Mouse (Mus musculus): ENCODE data around the gene Ankrd33b. TPM values are rescaled to one million over a fixed set of nuclear protein-coding genes. Genes with fewer than 3 reads are reported as not detected.

The Ankrd33b gene
- total and polyA plus RNA-seq, 2 experiments from 2014 or later = 1.6 TPM

DNA sequence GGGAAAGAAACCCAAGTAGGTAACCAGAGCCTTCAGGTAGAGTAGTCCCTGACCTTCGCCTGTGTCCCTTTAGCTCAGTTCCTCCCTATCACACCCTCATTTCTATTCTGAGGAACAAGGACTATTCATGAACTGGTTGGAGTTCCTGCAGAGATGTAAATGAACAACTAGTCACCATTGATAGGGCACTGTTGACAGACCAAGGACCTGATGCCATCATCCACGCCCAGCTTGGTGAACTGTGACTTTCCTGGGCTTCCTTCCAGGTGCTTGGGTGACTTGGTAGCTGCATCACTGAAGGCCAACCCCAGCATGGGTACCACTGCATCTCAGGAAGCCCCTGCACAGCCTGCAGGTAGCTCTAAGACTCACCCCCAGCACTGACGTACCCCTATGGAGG is 85.2 kb downstream of the Ankrd33b start:
- Histone ChIP-seq H3K4me1 (ENCODE audit: insufficient read depth, low read length) (peaks cover 4% of the 10 kb centered on the region; the same call in 1 of the 2 replicates), H3K36me3 (ENCODE audit: insufficient read depth, low read length) (no peaks in the 10 kb centered on the region), H3K9me3 (ENCODE audit: low read length) (no peaks in the 10 kb centered on the region), H3K4me2 (ENCODE audit: low read depth, low read length) (no peak overlapping the region), H3K27me3 (ENCODE audit: insufficient read depth, low read length) (no peaks in the 10 kb centered on the region), H3K4me3 (ENCODE audit: low read length) (no peak overlapping the region), H3K9ac (replicated peaks; ENCODE audit: low read length) (no peak overlapping the region), H3K27ac (no peak overlapping the region)
- WGBS = 83% methylated on average over 3 of the region's 3 CpGs
- ATAC-seq = no peak
- DNase-seq (ENCODE audit: low spot score) = no peak
- no peak for TF ChIP-seq CTCF (IDR thresholded peaks at IDR 0.05; ENCODE audit: low read depth)

DNA sequence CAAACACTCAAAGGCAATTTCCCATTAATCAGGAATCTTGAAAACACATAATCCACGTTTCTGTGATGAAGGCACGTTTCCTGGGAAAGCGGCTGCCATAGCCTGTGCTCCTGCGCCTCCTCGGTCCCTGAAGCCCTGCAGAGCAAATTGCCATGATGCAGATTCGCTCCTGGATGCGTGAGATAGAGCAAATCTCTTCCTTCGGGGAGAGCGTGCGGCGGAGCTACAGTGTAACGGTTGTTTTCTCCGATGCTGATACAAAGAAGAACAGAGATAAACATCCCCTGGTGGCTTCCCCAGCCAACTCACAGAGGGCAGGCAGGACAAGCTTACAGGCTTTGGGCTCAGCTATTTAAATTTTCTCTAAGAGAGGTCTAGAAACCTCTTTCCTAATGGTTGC is 85.7 kb downstream of the Ankrd33b start:
- Histone ChIP-seq H3K27ac (no peak overlapping the region), H3K4me2 (ENCODE audit: low read depth, low read length) (no peak overlapping the region), H3K36me3 (ENCODE audit: insufficient read depth, low read length) (no peaks in the 10 kb centered on the region), H3K27me3 (ENCODE audit: insufficient read depth, low read length) (no peaks in the 10 kb centered on the region), H3K4me1 (ENCODE audit: insufficient read depth, low read length) (peaks cover 4% of the 10 kb centered on the region; the same call in 1 of the 2 replicates), H3K4me3 (ENCODE audit: low read length) (no peak overlapping the region), H3K9me3 (ENCODE audit: low read length) (no peaks in the 10 kb centered on the region), H3K9ac (replicated peaks; ENCODE audit: low read length) (no peak overlapping the region)
- ATAC-seq (no peak), DNase-seq (ENCODE audit: low spot score) (no peak)
- 65% methylated on average over 13 of the region's 13 CpGs for WGBS
- no peak for TF ChIP-seq CTCF (IDR thresholded peaks at IDR 0.05; ENCODE audit: low read depth)

DNA sequence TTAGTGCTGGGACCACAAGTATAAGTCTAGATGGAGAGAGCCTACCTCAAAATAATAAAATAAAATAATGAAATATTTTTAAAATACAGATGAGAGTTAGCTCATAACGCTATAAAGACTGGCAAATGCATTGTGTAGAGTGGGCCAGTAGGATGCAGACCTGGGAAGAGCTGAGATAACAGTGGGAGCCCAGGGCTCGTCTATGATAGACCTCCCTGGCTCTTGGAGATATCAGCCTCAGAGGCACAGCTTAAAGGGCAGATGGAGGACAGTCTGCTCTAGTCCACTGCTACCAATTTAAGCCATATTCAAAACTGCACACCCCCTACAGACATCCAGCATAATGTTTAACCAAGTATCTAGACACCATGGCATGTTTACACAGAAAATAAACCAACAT is 86.8 kb downstream of the Ankrd33b start:
- Histone ChIP-seq H3K9ac (replicated peaks; ENCODE audit: low read length) (no peak overlapping the region), H3K4me1 (ENCODE audit: insufficient read depth, low read length) (peaks cover 4% of the 10 kb centered on the region; the same call in 1 of the 2 replicates), H3K27me3 (ENCODE audit: insufficient read depth, low read length) (no peaks in the 10 kb centered on the region), H3K27ac (no peak overlapping the region), H3K4me2 (ENCODE audit: low read depth, low read length) (no peak overlapping the region), H3K36me3 (ENCODE audit: insufficient read depth, low read length) (no peaks in the 10 kb centered on the region), H3K9me3 (ENCODE audit: low read length) (no peaks in the 10 kb centered on the region), H3K4me3 (ENCODE audit: low read length) (no peak overlapping the region)
- no peak for DNase-seq (ENCODE audit: low spot score)
- no peak for TF ChIP-seq CTCF (IDR thresholded peaks at IDR 0.05; ENCODE audit: low read depth)
- WGBS = 78% methylated on average over 2 of the region's 2 CpGs
- ATAC-seq = no peak

DNA sequence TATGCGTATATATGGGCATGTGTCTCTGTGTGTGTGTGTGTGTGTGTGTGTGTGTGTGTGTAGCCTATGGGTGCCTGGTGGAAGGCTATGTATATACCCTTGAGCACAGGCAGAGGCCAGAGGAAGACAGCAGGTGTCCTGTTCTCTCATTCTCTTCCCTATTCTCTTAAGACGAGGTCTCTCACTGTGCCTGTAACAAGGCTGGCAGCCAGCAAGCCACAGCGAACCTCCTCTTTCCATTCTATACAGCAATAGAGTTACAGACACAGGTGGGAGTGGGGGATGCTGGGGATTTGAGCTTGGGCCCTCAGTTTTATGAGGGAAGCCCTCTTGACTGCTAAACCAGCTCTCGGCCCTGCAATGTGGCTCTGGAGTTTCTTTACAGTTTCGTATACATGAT is 87.5 kb downstream of the Ankrd33b start:
- 74% methylated on average over 5 of the region's 5 CpGs for WGBS
- Histone ChIP-seq H3K27ac (no peak overlapping the region), H3K36me3 (ENCODE audit: insufficient read depth, low read length) (no peaks in the 10 kb centered on the region), H3K4me1 (ENCODE audit: insufficient read depth, low read length) (peaks cover 4% of the 10 kb centered on the region; the same call in 1 of the 2 replicates), H3K4me2 (ENCODE audit: low read depth, low read length) (no peak overlapping the region), H3K9ac (replicated peaks; ENCODE audit: low read length) (no peak overlapping the region), H3K4me3 (ENCODE audit: low read length) (no peak overlapping the region), H3K9me3 (ENCODE audit: low read length) (no peaks in the 10 kb centered on the region), H3K27me3 (ENCODE audit: insufficient read depth, low read length) (no peaks in the 10 kb centered on the region)
- TF ChIP-seq CTCF (IDR thresholded peaks at IDR 0.05; ENCODE audit: low read depth) = no peak
- DNase-seq (ENCODE audit: low spot score) (no peak), ATAC-seq (no peak)

DNA sequence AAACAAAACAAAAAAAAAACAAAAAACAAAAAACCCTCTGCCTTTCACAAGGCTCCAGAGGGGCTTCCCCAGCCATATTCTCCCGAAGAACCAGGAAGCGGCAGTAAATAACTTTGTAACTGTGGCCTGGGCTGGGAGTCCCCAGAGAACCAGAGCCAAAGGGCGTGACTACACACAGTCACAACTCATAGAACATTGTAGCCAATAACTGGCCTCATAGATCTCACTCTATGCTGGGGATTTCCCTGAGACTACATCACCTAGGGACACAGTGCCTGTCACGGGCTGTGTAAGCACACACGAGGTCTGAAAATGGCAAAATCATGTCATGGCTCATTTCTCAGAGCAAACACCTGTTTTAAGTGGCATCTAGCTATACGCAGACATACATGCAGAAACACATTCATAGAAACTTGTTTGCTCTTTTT is 87.9 kb downstream of the Ankrd33b start:
- H3K4me2 ChIP-seq (ENCODE audit: low read depth, low read length) = no peak overlapping the region
- WGBS = 71% methylated on average over 6 of the region's 6 CpGs
- H3K4me3 ChIP-seq (ENCODE audit: low read length) = no peak overlapping the region
- H3K4me1 ChIP-seq (ENCODE audit: insufficient read depth, low read length) = peaks cover 4% of the 10 kb centered on the region; the same call in 1 of the 2 replicates
- DNase-seq (ENCODE audit: low spot score) (no peak), ATAC-seq (no peak)
- no peak for TF ChIP-seq CTCF (IDR thresholded peaks at IDR 0.05; ENCODE audit: low read depth)
- no peak overlapping the region for H3K9ac ChIP-seq (replicated peaks; ENCODE audit: low read length)
- no peak overlapping the region for H3K27ac ChIP-seq
- H3K36me3 ChIP-seq (ENCODE audit: insufficient read depth, low read length) = no peaks in the 10 kb centered on the region
- H3K9me3 ChIP-seq (ENCODE audit: low read length) = no peaks in the 10 kb centered on the region
- H3K27me3 ChIP-seq (ENCODE audit: insufficient read depth, low read length) = no peaks in the 10 kb centered on the region

DNA sequence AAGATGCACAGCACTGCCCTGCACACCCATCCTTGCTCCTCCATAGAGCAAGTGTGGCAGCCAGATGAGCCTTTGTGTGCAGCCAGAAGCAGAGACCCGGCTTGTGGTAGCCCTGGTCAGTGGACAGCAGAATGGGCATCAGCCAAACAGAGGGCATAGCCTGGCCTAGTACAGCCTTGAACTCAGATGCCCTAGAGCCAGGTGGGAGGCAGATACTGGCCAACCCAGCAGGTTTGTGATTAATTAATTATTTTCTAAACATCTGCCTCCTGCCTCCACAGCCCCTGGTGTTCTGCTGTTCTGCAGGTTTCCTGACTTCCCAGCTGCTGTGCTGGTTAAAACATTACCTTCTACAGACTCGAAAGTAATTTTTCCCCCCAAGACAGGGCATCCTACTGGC is 88.4 kb downstream of the Ankrd33b start:
- Histone ChIP-seq H3K9ac (replicated peaks; ENCODE audit: low read length) (no peak overlapping the region), H3K27me3 (ENCODE audit: insufficient read depth, low read length) (no peaks in the 10 kb centered on the region), H3K4me2 (ENCODE audit: low read depth, low read length) (no peak overlapping the region), H3K36me3 (ENCODE audit: insufficient read depth, low read length) (no peaks in the 10 kb centered on the region), H3K4me3 (ENCODE audit: low read length) (no peak overlapping the region), H3K27ac (no peak overlapping the region), H3K4me1 (ENCODE audit: insufficient read depth, low read length) (peaks cover 4% of the 10 kb centered on the region; the same call in 1 of the 2 replicates), H3K9me3 (ENCODE audit: low read length) (no peaks in the 10 kb centered on the region)
- 72% methylated on average over 2 of the region's 2 CpGs for WGBS
- TF ChIP-seq CTCF (IDR thresholded peaks at IDR 0.05; ENCODE audit: low read depth) = no peak
- ATAC-seq = no peak
- DNase-seq (ENCODE audit: low spot score) = no peak

GRCm38 (mm10) chr15:31278090-31278489 is 89.4 kb downstream of the Ankrd33b start:
- Histone ChIP-seq H3K27me3 (ENCODE audit: insufficient read depth, low read length) (no peaks in the 10 kb centered on the region), H3K9ac (replicated peaks; ENCODE audit: low read length) (no peak overlapping the region), H3K4me1 (ENCODE audit: insufficient read depth, low read length) (peaks cover 4% of the 10 kb centered on the region; the same call in 1 of the 2 replicates), H3K9me3 (ENCODE audit: low read length) (no peaks in the 10 kb centered on the region), H3K4me3 (ENCODE audit: low read length) (no peak overlapping the region), H3K27ac (no peak overlapping the region), H3K4me2 (ENCODE audit: low read depth, low read length) (no peak overlapping the region), H3K36me3 (ENCODE audit: insufficient read depth, low read length) (no peaks in the 10 kb centered on the region)
- WGBS = 36% methylated on average over 4 of the region's 4 CpGs
- DNase-seq (ENCODE audit: low spot score) (peak; percentile 39), ATAC-seq (no peak)
- TF ChIP-seq CTCF (IDR thresholded peaks at IDR 0.05; ENCODE audit: low read depth) = no peak

Measured in hindbrain, postnatal 0 days (tissue).